Mouse (Mus musculus) liver, adult 2 months (tissue): ENCODE measurements at regions not wholly inside any gene's neighbourhood (a gene's known extent, or its start where the extent isn't known, plus 50 kb on each side); places are given as distances from the start of the nearest gene placed in this dataset.

Experiments
- CTCF ChIP-seq: fragments of 200-500 bp; IDR thresholded peaks from 2 replicates; pipeline ENCODE4 v1.5.1; 2011; ENCODE audit warnings: low read depth, low read length, control low read depth
- POLR2A ChIP-seq: fragments of 200-500 bp; IDR thresholded peaks from 2 replicates; pipeline ENCODE4 v1.6.1; 2011; ENCODE audit warnings: low read length, control low read depth; ENCODE audit not compliant: insufficient read depth; ENCODE audit errors: extremely low read depth

DNA sequence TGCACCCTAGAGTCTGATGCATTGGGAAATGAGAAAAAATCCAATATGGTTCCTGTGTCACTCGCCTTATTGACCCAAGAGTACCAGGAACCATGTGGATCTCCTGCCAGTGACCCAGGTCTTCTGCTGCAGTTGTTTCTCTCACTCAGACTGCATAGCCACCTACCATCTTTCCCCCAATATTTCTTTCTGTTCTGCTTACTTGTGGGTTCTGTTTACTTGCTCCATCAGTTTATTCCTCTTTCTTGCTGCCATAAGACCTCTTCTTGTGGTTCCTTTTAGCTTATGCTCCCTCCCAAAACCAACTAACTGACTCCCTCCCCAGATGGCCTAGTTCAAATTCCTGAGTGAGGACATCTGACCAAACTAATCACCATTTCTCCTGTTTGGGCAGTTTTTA, 411.8 kb downstream of the Efna5 start:
- no peak for TF ChIP-seq CTCF
- TF ChIP-seq POLR2A: no peak
